Mouse (Mus musculus) heart, postnatal 10 days (tissue): ENCODE results near the gene Gpx4. TPM values are rescaled to one million over a fixed set of nuclear protein-coding genes. Genes with fewer than 3 reads are reported as not detected.
"Not testable (repeated sequence)": the region's sequence is repeated elsewhere in the genome, so short reads cannot be mapped to it uniquely, and the experiment has no call there.

ENCODE experiments used
- DNase-seq, 2 experiments: peaks; one replicate each; pipeline ENCODE4 v3.0.0; 2021
- intact Hi-C: fragments of 180-260 bp; cut with DNase I; formaldehyde crosslinking; loops from one replicate; pipeline ENCODE4 v1.15.1; 2025
- total RNA-seq, 2 experiments: library from RNA; stranded (reverse); gene quantifications; 2 replicates each; pipeline ENCODE4 v1.2.3; 2021

Gene Gpx4
- total RNA-seq, 2 experiments from 2014 or later: 551 to 562 TPM

GRCm38 (mm10) chr10:80022164-80022563 is 24.8 kb upstream of the Gpx4 start:
- intact Hi-C loops: no loop called here
- no peak for DNase-seq

DNA sequence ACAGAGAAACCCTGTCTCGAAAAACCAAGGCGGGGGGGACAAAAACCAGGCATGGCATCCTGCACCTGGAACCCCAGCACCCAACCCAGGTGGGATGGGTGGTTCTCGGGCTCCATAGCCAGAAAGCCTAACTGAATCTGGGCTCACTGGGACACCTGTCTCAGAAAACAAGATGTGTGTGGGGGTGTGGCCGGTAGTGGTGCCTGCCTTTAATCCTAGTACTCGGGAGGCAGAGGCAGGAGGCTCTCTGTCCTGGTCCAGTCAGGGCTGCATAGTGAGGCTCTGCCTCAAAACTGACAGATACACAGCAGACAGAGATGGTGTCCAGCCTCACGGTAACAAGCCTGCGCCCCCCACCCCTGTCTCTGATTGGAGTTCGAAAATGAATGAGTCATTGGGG is 24.2 kb upstream of the Gpx4 start:
- intact Hi-C loops: no loop called here
- no peak for DNase-seq

DNA sequence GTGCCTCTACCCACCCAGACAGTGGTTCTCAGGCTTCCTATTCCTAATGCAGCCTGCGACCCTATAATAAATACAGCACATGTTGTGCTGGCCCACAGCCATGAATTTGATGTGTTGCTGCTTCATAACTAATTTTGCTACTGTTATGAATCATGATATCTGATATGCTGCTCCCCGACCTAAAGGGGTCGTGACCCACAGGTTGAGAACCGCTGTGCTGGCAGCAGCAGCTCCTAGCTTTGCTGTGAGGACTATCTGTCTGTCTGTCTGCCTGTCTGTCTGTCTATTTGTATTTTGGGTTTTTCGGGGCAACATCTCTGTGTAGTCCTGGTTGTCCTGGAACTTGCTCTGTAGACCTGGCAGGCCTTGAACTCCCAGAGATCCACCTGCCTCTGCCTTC is 23.2 kb upstream of the Gpx4 start:
- intact Hi-C loops: no loop called here
- DNase-seq: no peak

- DNase-seq: no peak
Observed at GRCm38 (mm10) chr10:80024229-80025043, 22.5 kb upstream of the Gpx4 start.

DNA sequence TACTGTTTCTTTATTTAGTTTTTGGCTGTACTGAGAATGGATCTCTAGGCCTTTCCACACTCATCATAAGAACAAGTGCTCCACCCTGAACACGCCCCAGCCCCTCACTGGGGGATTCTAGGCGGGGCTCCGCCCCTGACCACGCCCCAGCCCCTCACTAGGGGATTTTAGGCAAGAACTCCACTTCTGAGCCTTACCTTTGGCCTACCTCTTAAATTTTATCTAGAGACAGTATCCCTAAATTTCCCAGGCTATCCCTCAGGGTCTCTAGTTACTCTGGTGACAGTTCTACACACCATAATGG is 22.0 kb upstream of the Gpx4 start:
- no peak for DNase-seq
- intact Hi-C loops: no loop called here

More at GRCm38 (mm10) chr10:80024229-80025043, 22.5 kb upstream of the Gpx4 start:
- intact Hi-C loops: no loop called here

DNA sequence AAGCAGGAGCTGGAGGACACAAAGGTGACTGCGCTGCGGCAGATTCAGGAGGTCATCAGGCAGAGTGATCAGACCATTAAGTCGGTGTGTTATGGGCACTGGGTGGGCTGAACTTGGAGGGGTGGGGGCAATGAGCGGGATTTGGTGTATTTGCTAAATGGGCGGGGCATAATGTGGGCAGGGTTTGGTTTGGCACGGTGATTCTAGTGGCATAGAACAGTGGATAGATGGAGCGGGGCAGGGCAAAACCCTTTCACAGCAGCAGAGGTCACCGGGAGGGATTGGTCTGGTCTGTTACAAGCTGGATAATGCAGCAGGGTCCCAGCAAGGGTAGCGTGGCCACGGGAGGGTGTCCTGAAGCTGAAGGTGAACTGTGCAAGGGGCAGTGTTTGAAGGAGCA is 21.5 kb upstream of the Gpx4 start:
- DNase-seq: no peak
- intact Hi-C loops: no loop called here

DNA sequence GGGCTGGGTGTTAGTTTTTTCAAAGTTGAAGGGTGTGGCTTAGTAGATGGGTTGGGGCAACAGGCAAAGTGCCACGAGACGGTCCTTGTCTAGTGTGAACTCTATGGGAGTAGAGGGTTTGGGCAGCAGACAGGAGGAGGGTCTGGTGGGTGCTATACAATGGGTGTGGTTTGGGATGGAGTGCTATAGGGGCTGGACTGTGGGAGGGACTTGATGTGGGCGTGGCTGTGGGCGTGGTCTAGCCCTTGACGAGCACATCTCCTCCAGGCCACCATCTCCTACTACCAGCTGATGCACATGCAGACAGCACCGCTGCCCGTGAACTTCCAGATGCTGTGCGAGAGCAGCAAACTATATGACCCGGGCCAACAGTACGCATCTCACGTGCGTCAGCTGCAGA is 21.1 kb upstream of the Gpx4 start:
- no peak for DNase-seq
- intact Hi-C loops: no loop called here

GRCm38 (mm10) chr10:80027681-80028520 is 19.1 kb upstream of the Gpx4 start:
- DNase-seq: no peak
- intact Hi-C loops: no loop called here

GRCm38 (mm10) chr10:80028521-80028846 is 18.5 kb upstream of the Gpx4 start:
- intact Hi-C loops: no loop called here
- DNase-seq: no peak

GRCm38 (mm10) chr10:80030191-80030590 is 16.8 kb upstream of the Gpx4 start:
- no peak for DNase-seq
- intact Hi-C loops: loop anchor here (5.0 kb wide), 1 partner anchor 82 kb away; no protein-coding TSS in a partner anchor

GRCm38 (mm10) chr10:80030736-80031135 is 16.2 kb upstream of the Gpx4 start:
- intact Hi-C loops: loop anchor here (5.0 kb wide), 1 partner anchor 82 kb away; no protein-coding TSS in a partner anchor

GRCm38 (mm10) chr10:80032799-80033480 is 14.0 kb upstream of the Gpx4 start:
- intact Hi-C loops: loop anchor here (5.0 kb wide), 1 partner anchor 79 kb away; no protein-coding TSS in a partner anchor
- DNase-seq: peak; percentile 64 to 66

More at GRCm38 (mm10) chr10:80030736-80031135, 16.2 kb upstream of the Gpx4 start:
- DNase-seq: no peak

GRCm38 (mm10) chr10:80033511-80034391 is 13.2 kb upstream of the Gpx4 start:
- DNase-seq: peak; percentile 63 to 72
- intact Hi-C loops: loop anchor here (2.0 to 5.0 kb wide), 3 partner anchors 37 to 79 kb away; partner anchors contain the start of genes Abca7 and Cnn2

DNA sequence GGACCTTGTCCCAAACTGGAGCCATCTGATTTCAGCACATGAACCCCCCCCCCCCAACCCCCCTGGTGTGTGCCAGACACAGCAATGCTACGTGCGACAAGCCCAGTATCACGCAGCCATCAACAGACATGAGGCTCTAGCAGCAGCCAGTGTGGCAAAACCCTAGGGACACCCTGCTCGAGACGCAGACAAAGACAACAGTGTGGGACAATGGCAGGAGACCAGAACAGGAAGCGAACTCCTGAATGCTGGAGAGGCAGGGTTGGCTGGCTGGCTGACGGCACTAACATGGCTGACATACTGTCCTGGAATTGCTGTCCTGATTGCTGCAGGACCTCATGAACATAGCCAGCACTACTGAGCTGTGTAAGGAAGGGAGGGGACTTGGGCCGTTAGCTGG is 11.8 kb upstream of the Gpx4 start:
- intact Hi-C loops: loop anchor here (2.0 kb wide), 2 partner anchors 38 to 46 kb away; partner anchors contain the start of genes Abca7 and Cnn2
- peak in 1 of 2 experiments; percentile 48 for DNase-seq

DNA sequence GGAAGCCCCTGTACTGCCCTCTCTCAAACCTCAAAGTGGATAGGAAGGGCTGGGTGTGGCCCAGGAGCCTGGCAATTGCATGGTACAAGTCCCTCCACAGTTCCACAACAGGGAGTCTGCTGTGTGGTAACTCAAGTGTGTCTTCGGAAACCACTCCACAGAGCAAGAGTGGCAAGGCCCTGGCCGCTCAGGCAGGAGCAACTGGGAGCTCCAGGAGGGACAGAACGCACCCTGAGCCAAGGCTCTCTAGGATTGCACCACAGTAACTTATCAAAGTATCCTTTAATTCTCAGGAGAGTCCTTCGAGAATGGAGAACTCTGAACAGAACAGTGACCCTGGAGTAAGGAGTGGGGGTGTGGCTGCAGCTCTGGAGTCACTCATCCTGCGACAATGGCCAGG is 11.3 kb upstream of the Gpx4 start:
- DNase-seq: no peak
- intact Hi-C loops: loop anchor here (2.0 kb wide), 2 partner anchors 39 to 47 kb away; partner anchors contain the start of genes Abca7 and Cnn2

- intact Hi-C loops: no loop called here
- peak; percentile 62 to 73 for DNase-seq
Observed at GRCm38 (mm10) chr10:80036832-80037231, 10.1 kb upstream of the Gpx4 start.

- intact Hi-C loops: no loop called here
Observed at GRCm38 (mm10) chr10:80039559-80039979, 7.4 kb upstream of the Gpx4 start, which contains the start of gene Polr2e. Gene Polr2e, minus strand, starts transcription at chr10:80039795.

DNA sequence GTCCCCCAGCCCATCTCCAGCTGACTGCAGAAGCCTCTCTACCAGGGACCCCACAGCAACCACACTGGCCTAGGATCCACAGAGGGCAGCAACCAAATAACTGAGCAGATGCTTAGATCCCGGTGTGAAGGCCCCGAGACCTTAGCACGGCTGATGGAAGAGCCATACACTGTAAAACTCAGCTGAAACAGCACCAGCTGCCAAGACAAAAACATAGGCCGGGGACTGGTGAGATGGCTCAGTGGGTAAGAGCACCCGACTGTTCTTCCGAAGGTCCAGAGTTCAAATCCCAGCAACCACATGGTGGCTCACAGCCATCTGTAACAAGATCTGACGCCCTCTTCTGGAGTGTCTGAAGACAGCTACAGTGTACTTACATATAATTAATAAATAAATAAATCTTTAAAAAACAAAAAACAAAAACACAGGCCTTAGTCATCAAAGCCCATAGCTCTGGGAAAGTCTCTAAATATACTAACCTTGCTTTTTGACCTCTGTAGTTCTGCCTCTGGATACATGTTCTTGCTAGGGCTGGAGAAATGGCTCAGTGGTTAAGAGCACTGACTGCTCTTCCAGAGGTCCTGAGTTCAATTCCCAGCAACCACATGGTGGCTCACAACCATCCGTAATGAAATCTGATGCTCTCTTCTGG is 5.4 kb upstream of the Gpx4 start:
- intact Hi-C loops, DNase-seq: not testable (repeated sequence)

More at GRCm38 (mm10) chr10:80039559-80039979, 7.4 kb upstream of the Gpx4 start, which contains the start of gene Polr2e:
- DNase-seq: peak; percentile 98 to 99

DNA sequence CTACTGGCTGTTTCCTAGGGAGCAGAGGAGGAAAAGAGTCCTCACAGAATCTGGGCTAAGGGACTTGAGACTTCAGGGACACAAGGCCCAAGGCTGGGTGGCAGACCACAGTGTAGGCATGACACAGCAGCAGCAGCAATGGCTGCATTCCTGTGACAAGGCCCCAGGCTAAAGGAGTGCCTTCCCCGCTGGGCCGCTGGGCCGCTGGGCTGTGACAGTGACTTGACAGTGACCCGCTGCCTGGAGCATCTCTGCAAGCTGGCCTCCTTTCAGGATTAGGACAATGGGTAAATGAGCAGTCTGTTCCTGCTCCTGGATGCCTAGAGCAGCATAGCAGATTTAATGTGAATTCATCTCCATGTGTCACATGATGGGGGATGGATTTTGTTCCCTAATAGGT is 2.9 kb upstream of the Gpx4 start:
- intact Hi-C loops: no loop called here
- DNase-seq: no peak
